Mouse (Mus musculus): ENCODE measurements around the gene Dnmt3l.

Gene Dnmt3l

GRCm38 (mm10) chr10:78037139-78037538, 4.6 kb upstream of the Dnmt3l start:
- no peak for DNase-seq

GRCm38 (mm10) chr10:78042096-78042495, 349 bp downstream of the Dnmt3l start:
- no peak for DNase-seq

GRCm38 (mm10) chr10:78042697-78043405, 1.1 kb downstream of the Dnmt3l start:
- DNase-seq: no peak

- peak; percentile 65 to 73 for DNase-seq
Measured at GRCm38 (mm10) chr10:78043406-78043836, 1.7 kb downstream of the Dnmt3l start, which contains the start of gene Aire. TSS of gene Aire (minus strand) at chr10:78043610.

GRCm38 (mm10) chr10:78044531-78044930, 2.8 kb downstream of the Dnmt3l start:
- DNase-seq: no peak

GRCm38 (mm10) chr10:78046388-78046787, 4.6 kb downstream of the Dnmt3l start:
- no peak for DNase-seq

- no peak for DNase-seq
Measured at GRCm38 (mm10) chr10:78048061-78048730, 6.4 kb downstream of the Dnmt3l start.

- DNase-seq: no peak
Measured at GRCm38 (mm10) chr10:78049519-78050035, 7.8 kb downstream of the Dnmt3l start.

- peak; percentile 52 to 71 for DNase-seq
Measured at GRCm38 (mm10) chr10:78054633-78055565, 13.2 kb downstream of the Dnmt3l start.

- DNase-seq: no peak
Measured at GRCm38 (mm10) chr10:78057056-78057455, 15.3 kb downstream of the Dnmt3l start.

- DNase-seq: no peak
Measured at GRCm38 (mm10) chr10:78063122-78063521, 21.4 kb downstream of the Dnmt3l start.

GRCm38 (mm10) chr10:78067226-78067625, 25.5 kb downstream of the Dnmt3l start:
- DNase-seq: peak; percentile 44 to 58

- no peak for DNase-seq
Measured at GRCm38 (mm10) chr10:78068541-78068940, 26.8 kb downstream of the Dnmt3l start.

- DNase-seq: peak; percentile 83 to 85
Measured at GRCm38 (mm10) chr10:78069101-78070011, 27.6 kb downstream of the Dnmt3l start, which contains the start of gene Icosl. TSS of gene Icosl (plus strand) at chr10:78069302.

GRCm38 (mm10) chr10:78074151-78074550, 32.4 kb downstream of the Dnmt3l start:
- no peak for DNase-seq

- no peak for DNase-seq
Measured at GRCm38 (mm10) chr10:78074977-78075376, 33.2 kb downstream of the Dnmt3l start.

- DNase-seq: no peak
Measured at GRCm38 (mm10) chr10:78077862-78078261, 36.1 kb downstream of the Dnmt3l start.

GRCm38 (mm10) chr10:78078276-78078675, 36.5 kb downstream of the Dnmt3l start:
- no peak for DNase-seq

- no peak for DNase-seq
Measured at GRCm38 (mm10) chr10:78079955-78080591, 38.3 kb downstream of the Dnmt3l start.

GRCm38 (mm10) chr10:78084073-78084472, 42.3 kb downstream of the Dnmt3l start:
- DNase-seq: no peak

GRCm38 (mm10) chr10:78085711-78086110, 44.0 kb downstream of the Dnmt3l start:
- no peak for DNase-seq
